Mouse (Mus musculus) spleen, adult 2 months (tissue): Measurements from ENCODE around the gene Nxph4. TPM values are rescaled to one million over a fixed set of nuclear protein-coding genes. Genes with fewer than 3 reads are reported as not detected.

Experiments used
- DNase-seq, 2 experiments: peaks; one replicate each; pipeline versions ENCODE4 v3.0.0 to v3.0.0-alpha.2; 2012 to 2021; ENCODE audit warnings: low spot score in 2 of 2, low read depth in 1 of 2
- H3K27ac ChIP-seq: fragments of 200-500 bp; 2 replicates; pipeline ENCODE4 v1.5.1; 2012; ENCODE audit warnings: low read length, inconsistent platforms; ENCODE audit not compliant: insufficient read depth
- H3K27me3 ChIP-seq: fragments of 200-500 bp; 2 replicates; pipeline ENCODE4 v1.6.1; 2012; ENCODE audit warnings: mild to moderate bottlenecking, moderate library complexity, low read length, inconsistent platforms; ENCODE audit not compliant: control insufficient read depth, insufficient read depth
- H3K36me3 ChIP-seq: fragments of 200-500 bp; 2 replicates; pipeline ENCODE4 v1.6.1; 2012; ENCODE audit warnings: mild to moderate bottlenecking, low read length, inconsistent platforms; ENCODE audit not compliant: control insufficient read depth, insufficient read depth
- H3K4me1 ChIP-seq: fragments of 200-500 bp; 2 replicates; pipeline ENCODE4 v1.6.1; 2011; ENCODE audit warnings: inconsistent platforms; ENCODE audit not compliant: control insufficient read depth, insufficient read depth, insufficient read length
- H3K4me3 ChIP-seq: fragments of 200-500 bp; 2 replicates; pipeline ENCODE4 v1.5.1; 2011; ENCODE audit warnings: mild to moderate bottlenecking, inconsistent platforms; ENCODE audit not compliant: insufficient read depth, insufficient read length; ENCODE audit errors: extremely low read depth
- CTCF ChIP-seq: fragments of 200-500 bp; IDR thresholded peaks from 2 replicates; pipeline ENCODE4 v1.5.1; 2011; ENCODE audit warnings: mild to moderate bottlenecking, inconsistent platforms; ENCODE audit not compliant: insufficient read depth, insufficient read length, insufficient replicate concordance; ENCODE audit errors: extremely low read depth
- POLR2A ChIP-seq: fragments of 200-500 bp; IDR thresholded peaks from 2 replicates; pipeline ENCODE4 v1.6.1; 2011; ENCODE audit warnings: low read depth, low read length, inconsistent platforms
- WGBS: fragments of 180-500 bp; shearing (Covaris S2); methylation state at CpG from one replicate; pipeline ENCODE4 v1.1.7; 2018; 5-methylcytosine and 5-hydroxymethylcytosine counted together
- polyA plus RNA-seq: library from polyadenylated mRNA; depleted of rRNA; stranded (reverse); fragments of >200 nt; gene quantifications from 2 replicates; pipeline ENCODE4 v1.2.3, GENCODE M21; 2012

Gene Nxph4
- polyA plus RNA-seq, 1 experiment: not detected

GRCm38 (mm10) chr10:127543916-127544315 is 9.6 kb upstream of the Nxph4 start:
- H3K36me3 ChIP-seq: no peaks in the 10 kb centered on the region
- H3K4me3 ChIP-seq: no peak overlapping the region
- 76% methylated on average over 3 of the region's 3 CpGs for WGBS
- no peak overlapping the region for H3K27ac ChIP-seq
- no peak for DNase-seq
- no peaks in the 10 kb centered on the region for H3K27me3 ChIP-seq
- no peak for TF ChIP-seq POLR2A
- no peak for TF ChIP-seq CTCF
- H3K4me1 ChIP-seq: no peaks in the 10 kb centered on the region

GRCm38 (mm10) chr10:127542720-127543119 is 8.4 kb upstream of the Nxph4 start:
- Histone ChIP-seq H3K4me3 (no peak overlapping the region), H3K4me1 (no peaks in the 10 kb centered on the region), H3K27ac (no peak overlapping the region), H3K36me3 (no peaks in the 10 kb centered on the region), H3K27me3 (no peaks in the 10 kb centered on the region)
- no peak for DNase-seq
- no peak for TF ChIP-seq POLR2A
- no peak for TF ChIP-seq CTCF
- WGBS: 70% methylated on average over 6 of the region's 6 CpGs

DNA sequence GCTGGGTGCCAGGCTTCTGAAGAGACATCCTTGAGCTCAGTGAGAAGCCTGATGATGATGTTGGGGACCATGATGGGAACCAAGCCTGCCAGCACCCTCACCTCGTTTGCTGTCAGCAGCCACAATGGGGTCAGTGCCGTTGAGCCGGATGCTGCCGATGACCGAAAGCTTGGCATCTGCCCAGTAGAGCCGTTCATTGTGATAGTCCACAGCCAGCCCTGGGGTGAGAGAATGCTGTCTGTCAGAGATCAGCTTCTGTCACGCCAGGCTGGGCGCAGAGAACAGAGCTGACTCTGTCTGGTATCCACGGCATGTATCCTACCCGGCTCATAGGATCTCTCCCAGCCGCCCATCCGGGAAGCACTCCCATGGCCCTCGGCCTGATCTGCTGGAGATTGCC is 7.7 kb upstream of the Nxph4 start:
- Histone ChIP-seq H3K4me3 (no peak overlapping the region), H3K36me3 (no peaks in the 10 kb centered on the region), H3K27me3 (no peaks in the 10 kb centered on the region), H3K27ac (no peak overlapping the region), H3K4me1 (no peaks in the 10 kb centered on the region)
- TF ChIP-seq POLR2A: no peak
- TF ChIP-seq CTCF: no peak
- WGBS: 91% methylated on average over 13 of the region's 13 CpGs
- no peak for DNase-seq

- WGBS: 92% methylated on average over 8 of the region's 8 CpGs
- TF ChIP-seq POLR2A: no peak
- TF ChIP-seq CTCF: no peak
- DNase-seq: no peak
- no peaks in the 10 kb centered on the region for H3K36me3 ChIP-seq
- no peak overlapping the region for H3K4me3 ChIP-seq
- H3K4me1 ChIP-seq: no peaks in the 10 kb centered on the region
- no peaks in the 10 kb centered on the region for H3K27me3 ChIP-seq
- no peak overlapping the region for H3K27ac ChIP-seq
Measured at GRCm38 (mm10) chr10:127541510-127541909, 7.2 kb upstream of the Nxph4 start.

DNA sequence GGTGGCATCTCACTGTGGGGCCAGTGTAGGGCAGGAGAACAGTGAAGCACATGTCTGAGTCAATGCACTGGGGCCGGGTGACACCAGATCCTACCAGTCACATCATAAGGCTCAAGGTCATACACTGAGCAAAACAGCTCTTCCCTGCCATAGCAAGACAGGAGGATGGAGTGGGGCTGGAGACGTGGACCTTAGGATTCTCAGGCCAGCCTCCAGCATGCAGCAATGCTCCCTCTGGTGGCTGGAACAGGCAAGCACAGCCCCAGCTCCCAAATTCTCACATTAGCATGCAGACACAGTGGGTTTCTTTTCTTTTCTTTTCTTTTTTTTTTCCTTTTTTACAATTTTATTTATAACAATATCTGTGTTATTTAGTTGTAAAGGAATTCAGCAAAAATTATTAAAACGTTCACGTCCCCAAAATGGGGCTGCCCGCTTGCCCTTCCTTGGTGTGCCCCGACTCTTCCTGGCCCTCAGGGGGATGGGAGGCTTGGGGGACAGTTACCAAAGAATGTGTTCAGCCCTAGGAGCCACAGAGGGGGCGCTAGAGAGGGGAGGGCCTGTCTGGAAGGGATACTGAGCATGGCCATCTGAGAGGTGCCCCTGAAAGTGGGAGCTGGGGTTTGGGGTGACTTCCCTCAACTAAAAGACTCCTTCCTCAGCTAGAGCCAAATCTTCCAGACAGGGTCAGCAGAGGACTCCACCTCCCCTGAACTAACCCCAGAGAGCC is 3.7 kb upstream of the Nxph4 start:
- WGBS: 33% methylated on average over 7 of the region's 7 CpGs
- no peak for TF ChIP-seq POLR2A
- peak; percentile 95 for TF ChIP-seq CTCF
- Histone ChIP-seq H3K36me3 (no peaks in the 10 kb centered on the region), H3K27ac (no peak overlapping the region), H3K27me3 (peaks cover 13% of the 10 kb centered on the region), H3K4me3 (no peak overlapping the region), H3K4me1 (peaks cover 13% of the 10 kb centered on the region)
- DNase-seq: peak in 1 of 2 experiments; percentile 66

DNA sequence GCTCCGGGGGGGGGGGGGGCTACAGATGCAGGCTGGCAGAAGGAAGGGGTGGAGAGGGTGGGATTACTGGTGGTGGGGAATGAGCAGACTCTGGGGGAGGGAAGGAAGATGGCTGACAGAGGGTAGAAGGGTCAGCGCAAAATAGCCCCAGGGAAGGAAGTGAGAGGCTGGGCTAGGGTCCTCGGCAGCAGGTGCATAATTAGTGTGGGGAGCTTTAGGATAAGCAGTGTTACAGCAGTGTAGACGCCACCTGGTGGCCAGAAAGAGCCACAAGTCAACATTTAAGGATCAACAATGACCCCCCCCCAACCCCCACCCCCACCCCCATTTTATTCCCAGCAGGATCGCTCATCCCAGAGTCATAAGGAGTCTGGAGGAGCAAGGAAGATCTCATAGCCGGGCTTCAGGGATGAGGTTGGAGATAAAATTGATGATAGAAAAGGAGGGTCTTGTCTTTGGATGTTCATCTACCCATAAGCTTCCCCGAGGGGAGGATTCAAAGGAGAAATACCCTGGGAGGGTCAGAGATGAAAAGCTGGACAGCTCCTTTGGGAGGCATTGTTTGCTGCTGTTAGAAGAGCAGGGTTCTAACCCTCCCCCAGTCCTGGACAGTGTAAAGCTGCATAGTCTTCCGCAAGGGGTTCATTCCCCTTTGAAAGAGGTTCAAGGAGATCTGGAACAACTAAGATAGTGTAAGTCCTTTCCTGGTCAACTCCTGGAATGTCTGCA is 2.4 kb upstream of the Nxph4 start:
- no peak for TF ChIP-seq POLR2A
- TF ChIP-seq CTCF: peak; percentile 24; the same call in 1 of the 2 replicates
- DNase-seq: peak in 1 of 2 experiments; percentile 30
- H3K27ac ChIP-seq: no peak overlapping the region
- H3K36me3 ChIP-seq: no peaks in the 10 kb centered on the region
- H3K27me3 ChIP-seq: peaks cover 21% of the 10 kb centered on the region
- 14% methylated on average over 8 of the region's 8 CpGs for WGBS
- H3K4me1 ChIP-seq: peaks cover 13% of the 10 kb centered on the region
- no peak overlapping the region for H3K4me3 ChIP-seq
